Mouse (Mus musculus) CH12.LX (cell line): ENCODE measurements around the gene Vwf. TPM values are rescaled to one million over a fixed set of nuclear protein-coding genes. Genes with fewer than 3 reads are reported as not detected.

ENCODE experiments used
- DNase-seq: peaks from one replicate; pipeline ENCODE4 v3.0.0-alpha.2; 2013; ENCODE audit errors: extremely low read depth
- H3K27ac ChIP-seq: 2 replicates; pipeline ENCODE4 v1.5.1; 2012; ENCODE audit warnings: low read depth, mild to moderate bottlenecking, control low read depth, moderate library complexity; ENCODE audit not compliant: insufficient read depth
- H3K27me3 ChIP-seq: replicated peaks from 2 replicates; pipeline ENCODE3; 2012; ENCODE audit warnings: inconsistent platforms
- H3K36me3 ChIP-seq, 2 experiments: replicated peaks in 1 of 2; 2 replicates each; pipeline versions ENCODE3 to v1.6.1; 2012; ENCODE audit warnings: inconsistent platforms in 1 of 2, low read length in 1 of 2, mild to moderate bottlenecking in 1 of 2, mixed read lengths in 1 of 2, moderate library complexity in 1 of 2; ENCODE audit not compliant: control insufficient read depth in 1 of 2, insufficient read depth in 1 of 2
- H3K4me1 ChIP-seq, 2 experiments: 2 replicates each; pipeline ENCODE4 v1.6.1; 2012; ENCODE audit warnings: inconsistent platforms in 1 of 2, moderate library complexity in 1 of 2; ENCODE audit not compliant: insufficient read depth in 2 of 2, control insufficient read depth in 1 of 2
- H3K4me2 ChIP-seq: 2 replicates; pipeline ENCODE4 v1.6.1; 2012; ENCODE audit warnings: low read depth, mild to moderate bottlenecking, control low read depth; ENCODE audit not compliant: poor library complexity, insufficient read depth, severe bottlenecking
- H3K4me3 ChIP-seq, 3 experiments: fragments of 150-350 bp in 1 of 3; sonication (generic) in 1 of 3; replicated peaks in 1 of 3; 2 replicates each; pipeline versions ENCODE3 to v1.5.1; 2011 to 2012; ENCODE audit warnings: low read depth in 2 of 3, low read length in 2 of 3, mild to moderate bottlenecking in 2 of 3, moderate library complexity in 2 of 3, control low read depth in 1 of 3, improper control_type of control experiment in 1 of 3, inconsistent platforms in 1 of 3, mixed read lengths in 1 of 3; ENCODE audit not compliant: poor library complexity in 1 of 3
- H3K79me2 ChIP-seq: replicated peaks from 2 replicates; pipeline ENCODE4 v1.6.1; 2012; ENCODE audit warnings: mild to moderate bottlenecking, moderate library complexity; ENCODE audit not compliant: control insufficient read depth, poor library complexity, insufficient read depth, severe bottlenecking; ENCODE audit errors: extremely low read depth
- H3K9ac ChIP-seq: 2 replicates; pipeline ENCODE4 v1.6.1; 2012; ENCODE audit warnings: low read depth, mild to moderate bottlenecking, control low read depth, moderate library complexity; ENCODE audit not compliant: insufficient read depth
- H3K9me3 ChIP-seq: replicated peaks from 2 replicates; pipeline ENCODE3; 2012; ENCODE audit warnings: low read length, inconsistent platforms, mixed read lengths
- BHLHE40 ChIP-seq: IDR thresholded peaks from 2 replicates; pipeline ENCODE4 v1.6.1; 2011; ENCODE audit warnings: mild to moderate bottlenecking, low read depth, low read length, improper control_type of control experiment
- CHD1 ChIP-seq: IDR thresholded peaks from 2 replicates; pipeline ENCODE4 v1.6.1; 2012; ENCODE audit warnings: low read depth, low read length, improper control_type of control experiment, inconsistent platforms
- CTCF ChIP-seq, 2 experiments: IDR thresholded peaks in 1 of 2; conservative IDR thresholded peaks in 1 of 2; 2 replicates each; pipeline ENCODE4 v1.5.1; 2011 to 2012; ENCODE audit warnings: low read depth in 2 of 2, low read length in 2 of 2, improper control_type of control experiment in 1 of 2, inconsistent platforms in 1 of 2, mild to moderate bottlenecking in 1 of 2, moderate library complexity in 1 of 2
- E2F4 ChIP-seq: IDR thresholded peaks from 2 replicates; pipeline ENCODE4 v1.6.1; 2011; ENCODE audit warnings: low read depth, low read length, improper control_type of control experiment; ENCODE audit not compliant: insufficient replicate concordance
- ETS1 ChIP-seq: conservative IDR thresholded peaks from 2 replicates; pipeline ENCODE4 v1.6.1; 2012; ENCODE audit warnings: low read depth, mild to moderate bottlenecking, inconsistent platforms, low read length, improper control_type of control experiment, moderate library complexity
- GABPA ChIP-seq: IDR thresholded peaks from 2 replicates; pipeline ENCODE4 v1.6.1; 2012; ENCODE audit warnings: low read depth, low read length, improper control_type of control experiment, inconsistent platforms; ENCODE audit not compliant: insufficient replicate concordance
- IRF4 ChIP-seq: IDR thresholded peaks from 2 replicates; pipeline ENCODE4 v1.6.1; 2014; ENCODE audit warnings: low read depth, mild to moderate bottlenecking, inconsistent platforms, low read length, improper control_type of control experiment
- MAFK ChIP-seq: IDR thresholded peaks from 2 replicates; pipeline ENCODE4 v1.6.1; 2011; ENCODE audit warnings: low read length, improper control_type of control experiment; ENCODE audit not compliant: insufficient replicate concordance
- MAX ChIP-seq: IDR thresholded peaks from 2 replicates; pipeline ENCODE4 v1.6.1; 2011; ENCODE audit warnings: low read length, improper control_type of control experiment
- MAZ ChIP-seq: IDR thresholded peaks from 2 replicates; pipeline ENCODE4 v1.6.1; 2012; ENCODE audit warnings: low read depth, mild to moderate bottlenecking, inconsistent platforms, low read length, improper control_type of control experiment, moderate library complexity
- MYC ChIP-seq: IDR thresholded peaks from 2 replicates; pipeline ENCODE4 v1.6.1; 2011; ENCODE audit warnings: low read depth, mild to moderate bottlenecking, improper control_type of control experiment, low read length
- PAX5 ChIP-seq: IDR thresholded peaks from 2 replicates; pipeline ENCODE4 v1.6.1; 2012; ENCODE audit warnings: low read length, inconsistent platforms, mixed read lengths
- POLR2A ChIP-seq: IDR thresholded peaks from 2 replicates; pipeline ENCODE4 v1.6.1; 2011; ENCODE audit warnings: low read depth, mild to moderate bottlenecking, improper control_type of control experiment, low read length
- RAD21 ChIP-seq: IDR thresholded peaks from 2 replicates; pipeline ENCODE4 v1.6.1; 2011; ENCODE audit warnings: low read depth, mild to moderate bottlenecking, low read length, improper control_type of control experiment, moderate library complexity
- RCOR1 ChIP-seq: conservative IDR thresholded peaks from 2 replicates; pipeline ENCODE4 v1.6.1; 2012; ENCODE audit warnings: low read depth, mild to moderate bottlenecking, inconsistent platforms, low read length, improper control_type of control experiment
- SIN3A ChIP-seq: IDR thresholded peaks from 2 replicates; pipeline ENCODE4 v1.6.1; 2012; ENCODE audit warnings: low read length, improper control_type of control experiment, inconsistent platforms
- SMC3 ChIP-seq: IDR thresholded peaks from 2 replicates; pipeline ENCODE4 v1.6.1; 2011; ENCODE audit warnings: low read depth, low read length, improper control_type of control experiment
- TBP ChIP-seq: conservative IDR thresholded peaks from 2 replicates; pipeline ENCODE4 v1.6.1; 2011; ENCODE audit warnings: low read depth, low read length, improper control_type of control experiment
- UBTF ChIP-seq: IDR thresholded peaks from 2 replicates; pipeline ENCODE4 v1.6.1; 2012; ENCODE audit warnings: low read depth, mild to moderate bottlenecking, inconsistent platforms, low read length, improper control_type of control experiment, moderate library complexity
- ZC3H11A ChIP-seq: IDR thresholded peaks from 2 replicates; pipeline ENCODE4 v1.6.1; 2012; ENCODE audit warnings: low read depth, mild to moderate bottlenecking, inconsistent platforms, low read length, improper control_type of control experiment
- ZKSCAN1 ChIP-seq: IDR thresholded peaks from 2 replicates; pipeline ENCODE4 v1.6.1; 2012; ENCODE audit warnings: low read depth, inconsistent platforms, low read length, improper control_type of control experiment, borderline replicate concordance
- ZMIZ1 ChIP-seq: IDR thresholded peaks from 2 replicates; pipeline ENCODE4 v1.6.1; 2012; ENCODE audit warnings: low read depth, mild to moderate bottlenecking, inconsistent platforms, low read length, improper control_type of control experiment
- ZNF384 ChIP-seq: IDR thresholded peaks from 2 replicates; pipeline ENCODE4 v1.6.1; 2012; ENCODE audit warnings: low read depth, low read length, improper control_type of control experiment, inconsistent platforms
- dilution Hi-C: fragments of 300-500 bp; cut with MboI; formaldehyde crosslinking; loops from 2 replicates; pipeline ENCODE4 v1.14.3; 2020; ENCODE audit warnings: low sequenced_read_pairs; ENCODE audit not compliant: extremely low pct_unique_long_range_greater_than_20kb, extremely low pct_ligation_motif_present
- in situ Hi-C: fragments of 300-500 bp; cut with MboI; formaldehyde crosslinking; loops from 3 replicates; pipeline ENCODE4 v1.14.3; 2019; ENCODE audit warnings: low sequenced_read_pairs, low pct_ligation_motif_present, low pct_unique_long_range_greater_than_20kb, mixed read lengths
- polyA plus RNA-seq: library from polyadenylated mRNA; unstranded; fragments of >175 nt; gene quantifications from 2 replicates; pipeline ENCODE4 v1.2.1, GENCODE M21; 2012; ENCODE audit warnings: low read depth; ENCODE audit not compliant: insufficient read length
- total RNA-seq, 2 experiments: library from RNA; depleted of rRNA; stranded (reverse); fragments of 300-350 nt in 1 of 2; fragments of >200 nt in 1 of 2; gene quantifications; 2 replicates each; pipeline ENCODE4 v1.2.3; 2012 to 2014

Gene Vwf
- total and polyA plus RNA-seq, 3 experiments, result not detected

DNA sequence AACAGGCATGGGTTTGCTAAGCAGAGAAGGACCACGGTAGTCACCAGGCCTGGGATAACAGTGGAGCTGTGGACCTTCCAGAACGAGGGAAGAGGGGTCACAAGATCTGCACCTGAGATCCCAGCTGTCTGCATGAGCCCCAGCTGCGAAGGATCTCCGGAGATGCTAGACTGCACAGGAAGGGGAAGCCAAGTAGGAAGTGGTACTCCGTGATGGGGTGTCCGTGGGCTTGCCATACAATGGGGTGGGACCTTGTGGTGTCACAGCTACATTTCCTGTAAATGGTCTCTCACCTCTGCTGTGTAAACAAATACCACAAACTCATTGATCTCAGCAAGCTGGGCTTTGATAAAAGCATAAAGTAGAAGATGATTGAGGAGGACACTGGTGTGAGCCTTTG, 22.5 kb upstream of the Vwf start:
- TF ChIP-seq RAD21 (no peak), MAFK (no peak), GABPA (no peak), UBTF (no peak), SMC3 (no peak), CHD1 (no peak), E2F4 (no peak), MYC (no peak), ZC3H11A (no peak), PAX5 (no peak), MAZ (no peak), ZMIZ1 (no peak), POLR2A (no peak), ZKSCAN1 (no peak)
- H3K27ac ChIP-seq, result no peak overlapping the region
- in situ Hi-C loops, result no loop called here
- H3K27me3 ChIP-seq, result peaks cover 63% of the 10 kb centered on the region
- no peak for DNase-seq
- H3K9ac ChIP-seq, result no peak overlapping the region
- no peaks in the 10 kb centered on the region for H3K36me3 ChIP-seq
- no peaks in the 10 kb centered on the region for H3K79me2 ChIP-seq
- H3K4me2 ChIP-seq, result no peak overlapping the region
- no peak overlapping the region for H3K4me3 ChIP-seq
- dilution Hi-C loops, result no loop called here
- H3K9me3 ChIP-seq, result peaks cover 4% of the 10 kb centered on the region
- H3K4me1 ChIP-seq, result peaks cover 4% of the 10 kb centered on the region in 2 experiments; a peak in 3 of 4 replicates

DNA sequence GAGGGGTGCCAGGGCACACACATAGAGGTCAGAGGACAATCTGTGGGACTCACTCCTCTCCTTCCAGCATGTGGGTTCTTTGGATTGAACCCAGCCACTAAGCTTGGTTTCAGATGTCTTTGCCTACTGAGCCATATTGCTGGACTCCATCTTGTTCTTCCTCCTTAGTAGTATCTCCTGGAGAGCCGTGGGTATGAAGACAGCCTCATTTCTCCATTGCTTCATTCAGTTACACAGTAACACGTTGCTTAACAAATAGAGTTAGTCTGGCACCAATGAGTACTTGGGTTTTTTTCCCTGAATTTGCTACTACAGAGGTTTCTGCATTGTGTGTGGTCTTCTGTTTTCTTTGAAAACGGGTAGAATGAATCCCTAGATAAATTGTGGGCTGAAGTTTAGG, 20.5 kb upstream of the Vwf start:
- in situ Hi-C loops (no loop called here), dilution Hi-C loops (no loop called here)
- Histone ChIP-seq H3K27me3 (peaks cover 59% of the 10 kb centered on the region), H3K79me2 (no peaks in the 10 kb centered on the region), H3K4me3 (no peak overlapping the region), H3K4me1 (peaks cover 4% of the 10 kb centered on the region in 2 experiments; a peak in 3 of 4 replicates), H3K9me3 (peaks cover 2% of the 10 kb centered on the region), H3K36me3 (no peaks in the 10 kb centered on the region), H3K4me2 (no peak overlapping the region), H3K27ac (no peak overlapping the region), H3K9ac (no peak overlapping the region)
- TF ChIP-seq TBP (no peak), ZMIZ1 (no peak), E2F4 (no peak), ZNF384 (no peak), RCOR1 (no peak), MAX (no peak), RAD21 (no peak), SMC3 (no peak), IRF4 (no peak), BHLHE40 (no peak), SIN3A (no peak), GABPA (no peak), ETS1 (no peak), ZKSCAN1 (no peak), CTCF (conservative IDR thresholded peaks at IDR 0.05 in 1 of 2, IDR thresholded peaks at IDR 0.05 in 1 of 2; ENCODE audit: low read depth in 2 of 2, low read length in 2 of 2) (no peak), MAZ (no peak)
- no peak for DNase-seq
